Mouse (Mus musculus): ENCODE data around the gene Fbxw8.

- peak; percentile 42; the same call in 1 of the 2 replicates for TF ChIP-seq CTCF (IDR thresholded peaks at IDR 0.05; ENCODE audit: low read depth)
- no peak for TF ChIP-seq EP300 (optimal IDR thresholded peaks at IDR 0.05)
Observed at GRCm38 (mm10) chr5:118076721-118077592, 78.3 kb downstream of the Fbxw8 start.

Measured in stomach, postnatal 0 days (tissue).